ENCODE assay signal across 9 mouse cellular contexts in the genomic region with DNA sequence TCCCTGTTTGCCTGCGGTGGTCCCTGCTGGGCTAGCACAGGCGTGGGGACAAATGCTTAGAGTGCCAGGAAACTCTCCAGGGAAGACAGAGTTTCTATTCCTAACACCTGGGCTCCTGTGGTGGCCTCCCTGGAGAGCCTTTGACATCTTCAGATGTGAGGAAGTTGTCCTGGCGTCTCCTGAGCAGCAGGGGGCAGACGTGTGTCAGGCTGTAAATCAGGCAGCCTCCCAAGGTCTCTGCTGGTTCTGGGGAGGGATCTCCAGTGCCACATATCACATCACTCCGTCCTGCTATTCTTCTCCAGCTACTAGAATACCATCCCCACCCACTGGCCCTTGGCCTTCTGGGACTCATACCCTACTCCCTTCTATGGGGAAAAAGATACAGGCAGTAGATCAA. TPM values are rescaled to one million over a fixed set of nuclear protein-coding genes. Genes with fewer than 3 reads are reported as not detected.
DNase-seq lines count a peak whose midpoint lies in the region; ATAC-seq and TF ChIP-seq lines count a peak whose summit lies in the region.
"Had no signal": no experiment of that assay in that cellular context is flagged by ENCODE, and none has a peak within 500 bp of the region (broad histone marks: within the 10 kb centered on the region; RNA-seq: fewer than 3 reads in every experiment).

No protein-coding gene starts in this region.

- TF ChIP-seq POLR2A in olfactory bulb, adult 2 months (IDR thresholded peaks at IDR 0.05; ENCODE audit: insufficient read depth, low read depth, low read length), result no peak

- DNase-seq in 416B (ENCODE audit: low read depth) (peak; percentile 69), R1 (ENCODE audit: low read depth, low spot score) (peak; percentile 83)
- peak; percentile 88 to 91 for DNase-seq in cerebellum, postnatal 14 days
- peak; percentile 69 for DNase-seq in gastrocnemius, postnatal 14 days
- DNase-seq in kidney, postnatal 0 days (ENCODE audit: low spot score), result peak; percentile 67
- DNase-seq in liver, embryonic 13.5 days, result peak; percentile 40
- peak; percentile 75 for DNase-seq in thymus, postnatal 25 days

- no peaks in the 10 kb centered on the region for H3K27me3 ChIP-seq in kidney, postnatal 0 days (ENCODE audit: insufficient read depth, low read length)
- no peaks in the 10 kb centered on the region for H3K27me3 ChIP-seq in liver, embryonic 13.5 days
- H3K27me3 ChIP-seq: embryonic facial prominence, embryonic 15.5 days had no signal

- H3K27ac ChIP-seq in kidney, postnatal 0 days, result no peak overlapping the region
- no peak overlapping the region for H3K27ac ChIP-seq in liver, embryonic 13.5 days
- no peak overlapping the region; the same call in 1 of the 2 replicates for H3K27ac ChIP-seq in olfactory bulb, adult 2 months (ENCODE audit: insufficient read depth, low read depth, low read length)
- H3K27ac ChIP-seq: embryonic facial prominence, embryonic 15.5 days had no signal

- H3K9ac ChIP-seq in kidney, postnatal 0 days (ENCODE audit: low read depth, low read length), result no peak overlapping the region
- no peak overlapping the region for H3K9ac ChIP-seq in liver, embryonic 13.5 days
- H3K9ac ChIP-seq: embryonic facial prominence, embryonic 15.5 days had no signal

- no peak for ATAC-seq in kidney, postnatal 0 days (replicated peaks; ENCODE audit: low FRiP score, low read depth)
- ATAC-seq in liver, embryonic 13.5 days (ENCODE audit: low read depth), result no peak

- H3K4me1 ChIP-seq in kidney, postnatal 0 days (replicated peaks; ENCODE audit: insufficient read depth, low read length), result no peaks in the 10 kb centered on the region
- 0 out of 2 replicates have a peak, but pooled peaks cover 2% of the 10 kb centered on the region for H3K4me1 ChIP-seq in liver, embryonic 13.5 days (replicated peaks)
- H3K4me1 ChIP-seq in olfactory bulb, adult 2 months (ENCODE audit: control insufficient read depth, insufficient read depth, low read length), result peaks cover 22% of the 10 kb centered on the region

- TF ChIP-seq CTCF in kidney, postnatal 0 days (IDR thresholded peaks at IDR 0.05; ENCODE audit: low read depth), result peak; percentile 82
- TF ChIP-seq CTCF in olfactory bulb, adult 2 months (IDR thresholded peaks at IDR 0.05; ENCODE audit: insufficient read depth, low read depth, low read length), result peak; percentile 45; the same call in 1 of the 2 replicates

- peaks cover 41% of the 10 kb centered on the region for H3K36me3 ChIP-seq in kidney, postnatal 0 days (ENCODE audit: insufficient read depth, low read length)
- peaks cover 77% of the 10 kb centered on the region for H3K36me3 ChIP-seq in liver, embryonic 13.5 days

- no peak overlapping the region for H3K4me3 ChIP-seq in kidney, postnatal 0 days (replicated peaks; ENCODE audit: low read depth, low read length)
- no peak overlapping the region for H3K4me3 ChIP-seq in liver, embryonic 13.5 days (replicated peaks)
- no peak overlapping the region for H3K4me3 ChIP-seq in olfactory bulb, adult 2 months (ENCODE audit: insufficient read depth, low read depth, low read length)
- H3K4me3 ChIP-seq: embryonic facial prominence, embryonic 15.5 days had no signal

- H3K4me2 ChIP-seq in kidney, postnatal 0 days (ENCODE audit: low read length), result no peak overlapping the region
- H3K4me2 ChIP-seq in liver, embryonic 13.5 days, result no peak overlapping the region
- H3K4me2 ChIP-seq: embryonic facial prominence, embryonic 15.5 days had no signal

- WGBS in kidney, postnatal 0 days, result 5% methylated on average over 5 of the region's 5 CpGs
- WGBS in liver, embryonic 13.5 days (ENCODE audit: insufficient replicate concordance), result 13% methylated on average over 5 of the region's 5 CpGs
- WGBS in olfactory bulb, adult 2 months, result 9% methylated on average over 5 of the region's 5 CpGs

- intact Hi-C loops in gastrocnemius, postnatal 14 days (cut with DNase I; ENCODE audit: low total_unique reads), result loop anchor here (5.0 kb wide), 1 partner anchor 141 kb away; no protein-coding TSS in a partner anchor

- no peaks in the 10 kb centered on the region for H3K9me3 ChIP-seq in kidney, postnatal 0 days (replicated peaks; ENCODE audit: low read length)
- H3K9me3 ChIP-seq in liver, embryonic 13.5 days (replicated peaks), result no peaks in the 10 kb centered on the region
- H3K9me3 ChIP-seq: embryonic facial prominence, embryonic 15.5 days had no signal

RNA-seq across cellular contexts. Expression of a gene that starts 38.3 kb away (rescaled TPM):
- not detected for total RNA-seq in gastrocnemius, postnatal 14 days (2021)
- polyA plus RNA-seq in kidney, postnatal 0 days (2015; fragmentation: Nextera tagmentation; extraction: Ambion mirVana), result 0.34 and 0.40 TPM in 2 replicates
- 0.57 and 0.78 TPM in 2 replicates for polyA plus RNA-seq in liver, embryonic 13.5 days (2015; fragmentation: Nextera tagmentation; extraction: Ambion mirVana)
- not detected in 2 replicates for polyA plus RNA-seq in olfactory bulb, adult 2 months (2012; ENCODE audit: insufficient read depth, insufficient read length, low replicate concordance, missing spikeins)
